Mouse (Mus musculus) E14TG2a.4 (cell line): Measurements from ENCODE around the gene Trat1.

ENCODE experiments used
- H3K27me3 ChIP-seq: 2 replicates; pipeline ENCODE4 v1.6.1; 2014; ENCODE audit warnings: low read length, control low read depth; ENCODE audit not compliant: insufficient read depth
- H3K36me3 ChIP-seq: 2 replicates; pipeline ENCODE4 v1.6.1; 2014; ENCODE audit warnings: low read length, control low read depth; ENCODE audit not compliant: insufficient read depth
- H3K4me1 ChIP-seq: replicated peaks from 2 replicates; pipeline ENCODE4 v1.6.1; 2014; ENCODE audit warnings: low read depth, low read length, control low read depth
- H3K4me3 ChIP-seq: replicated peaks from 2 replicates; pipeline ENCODE4 v1.5.1; 2014; ENCODE audit warnings: mild to moderate bottlenecking, low read length
- H3K9me3 ChIP-seq: 2 replicates; pipeline ENCODE4 v1.6.1; 2014; ENCODE audit warnings: low read length, control low read depth
- CTCF ChIP-seq: conservative IDR thresholded peaks from 2 replicates; pipeline ENCODE4 v1.5.1; 2014; ENCODE audit warnings: low read length
- NANOG ChIP-seq: IDR thresholded peaks from 2 replicates; pipeline ENCODE4 v1.6.1; 2014; ENCODE audit warnings: borderline replicate concordance, low read length, mixed read lengths
- POU5F1 ChIP-seq: IDR thresholded peaks from 2 replicates; pipeline ENCODE4 v1.6.1; 2014; ENCODE audit warnings: low read length, borderline replicate concordance

The Trat1 gene

DNA sequence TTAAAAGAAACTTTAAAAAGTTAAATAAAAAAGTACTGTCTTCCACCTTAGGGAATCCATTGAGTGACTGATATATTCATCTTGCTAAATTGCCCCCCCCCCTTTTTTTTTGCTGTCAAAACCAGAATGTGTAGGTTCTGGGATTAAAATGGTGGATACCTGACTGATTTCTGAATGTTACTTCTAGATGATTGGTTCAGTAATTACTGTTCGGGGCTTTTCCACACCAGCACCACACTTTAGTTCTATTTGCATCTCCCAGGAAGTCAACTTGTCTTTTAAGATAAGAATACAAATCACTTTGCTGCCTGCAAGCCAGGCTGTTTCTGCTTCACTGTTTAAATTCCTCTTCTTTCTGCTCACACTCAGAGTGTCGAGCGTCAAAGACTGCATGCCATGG, 26.5 kb upstream of the Trat1 start:
- no peaks in the 10 kb centered on the region for H3K27me3 ChIP-seq
- no peaks in the 10 kb centered on the region for H3K4me1 ChIP-seq
- H3K9me3 ChIP-seq = no peaks in the 10 kb centered on the region
- H3K4me3 ChIP-seq = no peak overlapping the region
- TF ChIP-seq POU5F1 (no peak), CTCF (no peak), NANOG (no peak)
- no peaks in the 10 kb centered on the region for H3K36me3 ChIP-seq

DNA sequence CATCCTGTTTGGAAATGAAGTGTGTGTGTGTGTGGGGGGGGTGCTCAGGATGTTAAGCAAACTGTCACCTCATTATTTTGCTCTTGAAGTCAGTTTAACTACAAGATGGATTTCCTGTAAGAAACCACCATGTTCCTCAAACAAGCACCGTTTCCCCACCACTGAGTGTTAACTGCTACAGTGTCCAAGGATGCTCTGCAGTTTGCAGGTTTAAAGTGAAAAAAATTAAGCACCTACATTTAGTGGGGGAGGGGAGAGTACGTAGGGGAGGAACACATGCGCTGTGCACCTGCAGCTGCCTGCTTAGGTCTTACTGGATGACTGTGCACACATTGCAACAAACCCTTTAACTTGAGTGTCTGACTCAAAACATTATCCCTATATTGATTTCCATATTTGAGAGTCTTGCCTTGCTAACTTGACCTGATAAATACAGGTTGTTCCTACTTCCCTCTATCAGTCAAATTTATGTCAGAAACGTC, 16.9 kb upstream of the Trat1 start:
- no peaks in the 10 kb centered on the region for H3K4me1 ChIP-seq
- no peak for TF ChIP-seq POU5F1
- no peak for TF ChIP-seq CTCF
- no peak for TF ChIP-seq NANOG
- no peaks in the 10 kb centered on the region for H3K9me3 ChIP-seq
- no peaks in the 10 kb centered on the region for H3K36me3 ChIP-seq
- no peaks in the 10 kb centered on the region for H3K27me3 ChIP-seq
- H3K4me3 ChIP-seq = no peak overlapping the region

- TF ChIP-seq NANOG = no peak
- no peaks in the 10 kb centered on the region for H3K9me3 ChIP-seq
- H3K36me3 ChIP-seq = no peaks in the 10 kb centered on the region
- no peaks in the 10 kb centered on the region for H3K4me1 ChIP-seq
- no peaks in the 10 kb centered on the region for H3K27me3 ChIP-seq
- no peak overlapping the region for H3K4me3 ChIP-seq
Observed at GRCm38 (mm10) chr16:48786258-48786657, 14.4 kb upstream of the Trat1 start.

GRCm38 (mm10) chr16:48777254-48777653, 5.4 kb upstream of the Trat1 start:
- H3K36me3 ChIP-seq = no peaks in the 10 kb centered on the region
- TF ChIP-seq CTCF (peak; percentile 76), POU5F1 (no peak), NANOG (no peak)
- no peak overlapping the region for H3K4me3 ChIP-seq
- H3K27me3 ChIP-seq = no peaks in the 10 kb centered on the region
- H3K9me3 ChIP-seq = no peaks in the 10 kb centered on the region
- H3K4me1 ChIP-seq = no peaks in the 10 kb centered on the region

DNA sequence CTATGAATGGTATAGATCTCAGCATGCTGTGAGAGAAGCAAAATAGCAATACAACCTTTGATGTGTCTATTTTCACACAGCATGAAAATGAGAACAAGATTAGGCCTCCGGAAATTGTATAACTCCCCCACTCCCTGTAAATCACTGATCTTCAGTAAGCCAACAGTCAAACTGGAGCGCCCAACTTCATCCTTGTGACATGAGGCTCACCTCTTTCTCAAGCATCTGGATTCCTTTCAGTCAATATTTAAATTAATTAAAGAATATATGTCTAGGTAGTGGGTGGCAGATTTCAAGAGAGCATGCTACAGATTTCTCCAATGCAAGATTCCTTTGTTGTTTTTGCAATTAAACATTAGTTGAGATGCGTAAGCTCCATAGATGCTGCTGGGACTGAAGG, 2.6 kb downstream of the Trat1 start:
- no peaks in the 10 kb centered on the region for H3K36me3 ChIP-seq
- no peak overlapping the region for H3K4me3 ChIP-seq
- no peaks in the 10 kb centered on the region for H3K9me3 ChIP-seq
- no peaks in the 10 kb centered on the region for H3K27me3 ChIP-seq
- no peaks in the 10 kb centered on the region for H3K4me1 ChIP-seq
- TF ChIP-seq CTCF = no peak
- no peak for TF ChIP-seq POU5F1
- TF ChIP-seq NANOG = no peak

- Histone ChIP-seq H3K4me1 (no peaks in the 10 kb centered on the region), H3K9me3 (no peaks in the 10 kb centered on the region), H3K36me3 (no peaks in the 10 kb centered on the region), H3K27me3 (no peaks in the 10 kb centered on the region), H3K4me3 (no peak overlapping the region)
- TF ChIP-seq NANOG = no peak
- no peak for TF ChIP-seq POU5F1
- no peak for TF ChIP-seq CTCF
Observed at GRCm38 (mm10) chr16:48760643-48761481, 11.0 kb downstream of the Trat1 start.

GRCm38 (mm10) chr16:48750145-48750827, 21.5 kb downstream of the Trat1 start:
- Histone ChIP-seq H3K27me3 (peaks cover 11% of the 10 kb centered on the region), H3K4me3 (peak overlapping the region; percentile 62), H3K9me3 (no peaks in the 10 kb centered on the region), H3K4me1 (no peaks in the 10 kb centered on the region), H3K36me3 (no peaks in the 10 kb centered on the region)
- TF ChIP-seq NANOG (no peak), POU5F1 (no peak), CTCF (no peak)

DNA sequence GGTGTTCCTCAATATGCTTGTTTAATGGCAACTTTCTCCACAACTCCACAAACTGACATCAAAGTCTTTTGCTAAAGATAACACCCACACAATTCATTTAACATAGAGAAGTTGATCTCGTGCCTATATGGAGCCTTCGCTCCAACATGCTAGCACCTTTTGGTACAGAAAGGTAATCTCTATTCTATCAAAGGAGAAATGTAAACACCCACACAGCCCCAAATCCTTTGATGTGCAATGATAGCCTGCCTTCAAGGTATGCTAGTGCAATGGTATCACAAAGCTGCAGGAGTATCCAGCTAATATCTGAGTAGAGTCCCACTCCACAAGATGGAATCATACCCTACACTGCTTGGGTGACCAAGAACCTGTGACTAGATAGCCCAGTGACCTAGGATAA, 26.4 kb downstream of the Trat1 start:
- TF ChIP-seq POU5F1 = no peak
- TF ChIP-seq CTCF = no peak
- TF ChIP-seq NANOG = no peak
- Histone ChIP-seq H3K4me1 (no peaks in the 10 kb centered on the region), H3K4me3 (no peak overlapping the region)

More for the DNA sequence above, 26.4 kb downstream of the Trat1 start:
- peaks cover 8% of the 10 kb centered on the region for H3K27me3 ChIP-seq
- H3K36me3 ChIP-seq = no peaks in the 10 kb centered on the region
- H3K9me3 ChIP-seq = no peaks in the 10 kb centered on the region
